Mouse (Mus musculus) cerebellum, adult 2 months (tissue): Measurements from ENCODE around the gene Batf2.
A peak's percentile ranks its signal among the peaks of the same experiment; 100 is the strongest.

ENCODE experiments used
- CTCF ChIP-seq: fragments of 200-500 bp; IDR thresholded peaks from 2 replicates; pipeline ENCODE4 v1.5.1; 2011; ENCODE audit warnings: low read depth, mild to moderate bottlenecking, control low read depth, low read length, moderate library complexity, borderline replicate concordance; ENCODE audit not compliant: insufficient read depth
- POLR2A ChIP-seq: fragments of 200-500 bp; IDR thresholded peaks from 2 replicates; pipeline ENCODE4 v1.6.1; 2011; ENCODE audit warnings: low read length, control low read depth, borderline replicate concordance; ENCODE audit not compliant: insufficient read depth

DNA sequence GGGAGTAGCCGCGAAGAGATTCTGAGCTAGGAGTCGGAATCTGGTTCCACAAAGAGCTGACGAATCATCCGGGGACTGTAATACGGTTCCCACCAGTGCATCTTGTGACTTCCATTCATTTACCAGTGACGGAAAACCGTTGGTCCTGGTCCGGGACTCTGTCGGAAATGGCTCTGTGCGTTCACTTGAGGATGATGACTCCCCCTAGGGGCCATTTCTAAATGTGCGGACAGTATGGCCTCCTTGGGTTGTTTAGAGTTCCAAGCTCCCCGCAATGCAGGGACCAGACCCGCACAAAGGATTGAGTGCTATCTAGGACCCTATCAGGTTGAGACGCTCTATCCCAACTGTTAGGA is 589 bp downstream of the Batf2 start, which contains the start of gene Arl2:
- TF ChIP-seq POLR2A = 0 out of 2 replicates have a peak, but pooled peaks have one; percentile 2
- peak; percentile 68 for TF ChIP-seq CTCF
